6 mouse cellular contexts compared by ENCODE assay signal in the genomic region with DNA sequence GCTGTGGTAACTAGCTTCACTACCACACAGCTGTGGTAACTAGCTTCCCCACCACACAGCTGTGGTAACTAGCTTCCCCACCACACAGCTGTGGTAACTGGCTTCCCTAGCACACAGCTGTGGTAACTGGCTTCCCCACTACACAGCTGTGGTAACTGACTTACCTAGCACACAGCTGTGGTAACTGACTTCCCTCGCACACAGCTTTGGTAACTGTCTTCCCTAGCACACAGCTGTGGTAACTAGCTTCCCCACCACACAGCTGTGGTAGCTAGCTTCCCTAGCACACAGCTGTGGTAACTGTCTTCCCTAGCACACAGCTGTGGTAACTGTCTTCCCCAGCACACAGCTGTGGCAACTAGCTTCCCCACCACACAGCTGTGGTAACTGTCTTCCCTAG.
DNase-seq lines count a peak whose midpoint lies in the region; ATAC-seq and TF ChIP-seq lines count a peak whose summit lies in the region.
"Not testable (repeated sequence)": the region's sequence is repeated elsewhere in the genome, so short reads cannot be mapped to it uniquely, and the experiment has no call there.

No protein-coding gene starts in this region.

- not testable (repeated sequence) for H3K27me3 ChIP-seq in MEL (ENCODE audit: control insufficient read depth in 1 of 2, insufficient read depth in 2 of 2, low read length in 2 of 2)

- ATAC-seq in megakaryocyte, adult 5-6 weeks (ENCODE audit: poor library complexity, severe bottlenecking), result peak; percentile 41

- not testable (repeated sequence) for H3K9ac ChIP-seq in MEL (ENCODE audit: control insufficient read depth, low read depth, low read length, poor library complexity, severe bottlenecking)

- H3K27ac ChIP-seq in MEL (ENCODE audit: control insufficient read depth, low read depth, low read length), result not testable (repeated sequence)
- H3K27ac ChIP-seq in bone marrow macrophage, adult 2 months (ENCODE audit: insufficient read depth, low read depth, low read length), result peak overlapping the region; percentile 40

- H3K9me3 ChIP-seq in MEL (replicated peaks; ENCODE audit: insufficient read depth, low read length), result not testable (repeated sequence)

- H3K36me3 ChIP-seq in MEL (ENCODE audit: control insufficient read depth in 1 of 2, insufficient read depth in 2 of 2, low read length in 2 of 2), result not testable (repeated sequence)

- TF ChIP-seq RAD21 in MEL (IDR thresholded peaks at IDR 0.05; ENCODE audit: low read depth, low read length), result not testable (repeated sequence)

- DNase-seq in CD4-positive, CD25-positive, alpha-beta regulatory T cell, adult 2 months (ENCODE audit: low read depth, low spot score), result peak; percentile 27
- DNase-seq in MEL (ENCODE audit: low read depth, low spot score), result peak; percentile 41
- DNase-seq in induced T-regulatory cell, adult 2 months (ENCODE audit: low read depth), result peak; percentile 51
- DNase-seq in naive thymus-derived CD4-positive, alpha-beta T cell, adult 2 months (ENCODE audit: low read depth), result peak; percentile 27

- H3K4me3 ChIP-seq in MEL (ENCODE audit: control insufficient read depth in 1 of 2, insufficient read depth in 1 of 2, low read depth in 2 of 2, low read length in 2 of 2); bone marrow macrophage, adult 2 months (ENCODE audit: insufficient read depth, low read length): not testable (repeated sequence)

- TF ChIP-seq CTCF in MEL (IDR thresholded peaks at IDR 0.05 in 2 of 3, conservative IDR thresholded peaks at IDR 0.05 in 1 of 3; ENCODE audit: control insufficient read depth in 1 of 3, insufficient read depth in 1 of 3, low read depth in 2 of 3, low read length in 3 of 3, poor library complexity in 1 of 3, severe bottlenecking in 1 of 3); bone marrow macrophage, adult 2 months (IDR thresholded peaks at IDR 0.05; ENCODE audit: low read depth, low read length): not testable (repeated sequence)

- not testable (repeated sequence) for H3K79me2 ChIP-seq in MEL (ENCODE audit: control insufficient read depth, insufficient read depth, low read length, poor library complexity)

- not testable (repeated sequence) for TF ChIP-seq EP300 in MEL (IDR thresholded peaks at IDR 0.05; ENCODE audit: low read depth in 1 of 2, low read length in 2 of 2)

- TF ChIP-seq POLR2A in MEL (IDR thresholded peaks at IDR 0.05; ENCODE audit: control insufficient read depth in 1 of 2, insufficient read depth in 1 of 2, low read depth in 1 of 2, low read length in 2 of 2, poor library complexity in 1 of 2); bone marrow macrophage, adult 2 months (IDR thresholded peaks at IDR 0.05; ENCODE audit: borderline replicate concordance, low read depth, low read length): not testable (repeated sequence)

- peaks cover 0 to 15% of the 10 kb centered on the region in 2 experiments; a peak in 2 of 4 replicates for H3K4me1 ChIP-seq in MEL (ENCODE audit: control insufficient read depth in 1 of 2, insufficient read depth in 2 of 2, low read length in 2 of 2)
- H3K4me1 ChIP-seq in bone marrow macrophage, adult 2 months (ENCODE audit: control insufficient read depth, insufficient read depth, low read length), result not testable (repeated sequence)

TF ChIP-seq in MEL, 35 proteins besides CTCF, POLR2A, EP300 and RAD21:
- TF ChIP-seq POLR2AphosphoS5 (IDR thresholded peaks at IDR 0.05; ENCODE audit: borderline replicate concordance, low read depth, low read length), result 0 out of 2 replicates have a peak, but pooled peaks have one; percentile 25
- TF ChIP-seq TAL1 (IDR thresholded peaks at IDR 0.05; ENCODE audit: low read length), result peak; percentile 22; the same call in 1 of the 2 replicates
- 0 out of 2 replicates have a peak, but pooled peaks have one; percentile 2 for TF ChIP-seq ETS1 (IDR thresholded peaks at IDR 0.05; ENCODE audit: low read depth, low read length)
